Mouse (Mus musculus): ENCODE data around the gene Gm28079. TPM values are rescaled to one million over a fixed set of nuclear protein-coding genes. Genes with fewer than 3 reads are reported as not detected.

The Gm28079 gene
- polyA plus RNA-seq (2017; shearing (Covaris generic)), result not detected

DNA sequence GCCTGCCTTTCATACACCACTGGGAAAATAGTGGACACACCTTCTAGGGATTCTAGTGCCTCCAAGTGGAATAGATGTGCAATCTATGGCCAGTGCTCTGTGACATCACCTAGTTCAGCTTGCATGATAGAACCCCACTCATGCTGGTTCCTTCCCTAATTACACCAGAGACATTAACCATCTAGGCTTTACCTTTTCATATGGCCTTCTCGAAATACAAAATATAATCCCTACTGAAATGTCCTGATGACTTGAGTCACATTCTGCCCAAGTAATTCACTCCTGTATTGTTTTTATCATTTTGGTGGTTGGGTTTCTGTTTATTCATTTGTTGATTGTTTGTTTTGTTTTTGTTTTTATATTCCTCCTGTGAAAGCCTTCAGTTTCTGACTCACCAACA is at the start of gene Gm28079:
TSS of gene Gm28079 (minus strand) at position 101 of the 400 bp plus-strand sequence.

All from CD4-positive, CD25-positive, alpha-beta regulatory T cell, adult 9 weeks (primary cell).